Mouse (Mus musculus): Measurements from ENCODE around the gene Slc24a4. TPM values are rescaled to one million over a fixed set of nuclear protein-coding genes. Genes with fewer than 3 reads are reported as not detected.
A peak's percentile ranks its signal among the peaks of the same experiment; 100 is the strongest.

Gene Slc24a4
- polyA plus RNA-seq, 1 experiment from 2014 or later: 0.35 TPM

- Histone ChIP-seq H3K36me3 (ENCODE audit: insufficient read depth, low read length) (no peaks in the 10 kb centered on the region), H3K4me2 (replicated peaks; ENCODE audit: low read depth, low read length) (no peak overlapping the region), H3K4me1 (ENCODE audit: insufficient read depth, low read length) (peaks cover 17% of the 10 kb centered on the region), H3K27ac (ENCODE audit: low read length) (no peak overlapping the region), H3K9ac (replicated peaks; ENCODE audit: low read length) (no peak overlapping the region), H3K27me3 (ENCODE audit: insufficient read depth, low read length) (no peaks in the 10 kb centered on the region), H3K4me3 (ENCODE audit: low read length) (no peak overlapping the region), H3K9me3 (ENCODE audit: low read length) (no peaks in the 10 kb centered on the region)
- 86% methylated on average over 4 of the region's 4 CpGs for WGBS
- no peak for ATAC-seq (ENCODE audit: low FRiP score, low TSS enrichment)
Measured at GRCm38 (mm10) chr12:102296967-102297366, 168.4 kb downstream of the Slc24a4 start.

GRCm38 (mm10) chr12:102299209-102299608 lies 170.7 kb downstream of the Slc24a4 start:
- H3K4me3 ChIP-seq (ENCODE audit: low read length): no peak overlapping the region
- H3K9ac ChIP-seq (replicated peaks; ENCODE audit: low read length): no peak overlapping the region
- H3K27ac ChIP-seq (ENCODE audit: low read length): no peak overlapping the region
- no peaks in the 10 kb centered on the region for H3K9me3 ChIP-seq (ENCODE audit: low read length)
- no peak overlapping the region for H3K4me2 ChIP-seq (replicated peaks; ENCODE audit: low read depth, low read length)
- no peak for ATAC-seq (ENCODE audit: low FRiP score, low TSS enrichment)
- H3K36me3 ChIP-seq (ENCODE audit: insufficient read depth, low read length): no peaks in the 10 kb centered on the region
- WGBS: 56% methylated on average over 5 of the region's 5 CpGs
- no peaks in the 10 kb centered on the region for H3K27me3 ChIP-seq (ENCODE audit: insufficient read depth, low read length)
- peaks cover 24% of the 10 kb centered on the region for H3K4me1 ChIP-seq (ENCODE audit: insufficient read depth, low read length)

DNA sequence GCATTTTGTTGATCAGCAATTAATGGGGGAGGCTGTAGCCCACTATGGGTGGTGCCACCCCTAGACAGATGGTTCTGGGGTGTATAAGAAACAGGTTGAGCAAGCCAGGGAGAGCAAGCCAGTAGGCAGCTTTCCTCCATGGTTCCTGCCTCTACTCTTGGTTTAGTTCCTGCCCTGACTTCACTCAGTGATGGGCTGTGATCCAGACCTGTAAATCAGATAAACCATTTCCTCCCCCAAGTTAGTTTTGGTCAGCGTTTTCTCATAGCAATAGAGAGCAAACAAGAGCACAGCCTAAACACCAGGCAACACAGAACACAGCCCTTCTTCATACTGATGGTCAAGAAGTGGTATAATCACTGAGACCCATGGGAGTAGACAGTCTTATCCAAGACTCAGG lies 173.1 kb downstream of the Slc24a4 start:
- H3K4me1 ChIP-seq (ENCODE audit: insufficient read depth, low read length): peaks cover 38% of the 10 kb centered on the region
- H3K27me3 ChIP-seq (ENCODE audit: insufficient read depth, low read length): no peaks in the 10 kb centered on the region
- H3K36me3 ChIP-seq (ENCODE audit: insufficient read depth, low read length): no peaks in the 10 kb centered on the region
- WGBS: 49% methylated on average over 1 of the region's 1 CpGs
- H3K27ac ChIP-seq (ENCODE audit: low read length): no peak overlapping the region
- H3K4me2 ChIP-seq (replicated peaks; ENCODE audit: low read depth, low read length): no peak overlapping the region
- H3K9ac ChIP-seq (replicated peaks; ENCODE audit: low read length): no peak overlapping the region
- no peaks in the 10 kb centered on the region for H3K9me3 ChIP-seq (ENCODE audit: low read length)
- ATAC-seq (ENCODE audit: low FRiP score, low TSS enrichment): no peak
- no peak overlapping the region for H3K4me3 ChIP-seq (ENCODE audit: low read length)

- H3K4me1 ChIP-seq (ENCODE audit: insufficient read depth, low read length): peaks cover 38% of the 10 kb centered on the region
- H3K36me3 ChIP-seq (ENCODE audit: insufficient read depth, low read length): no peaks in the 10 kb centered on the region
- no peak overlapping the region for H3K9ac ChIP-seq (replicated peaks; ENCODE audit: low read length)
- H3K4me3 ChIP-seq (ENCODE audit: low read length): no peak overlapping the region
- 69% methylated on average over 9 of the region's 9 CpGs for WGBS
- no peak; the same call in 1 of the 2 replicates for ATAC-seq (ENCODE audit: low FRiP score, low TSS enrichment)
- 0 out of 2 replicates have a peak overlapping the region, but pooled peaks have one; percentile 14 for H3K27ac ChIP-seq (ENCODE audit: low read length)
- H3K9me3 ChIP-seq (ENCODE audit: low read length): no peaks in the 10 kb centered on the region
- H3K27me3 ChIP-seq (ENCODE audit: insufficient read depth, low read length): no peaks in the 10 kb centered on the region
- H3K4me2 ChIP-seq (replicated peaks; ENCODE audit: low read depth, low read length): no peak overlapping the region
Measured at GRCm38 (mm10) chr12:102302322-102302721, 173.8 kb downstream of the Slc24a4 start.

- H3K36me3 ChIP-seq (ENCODE audit: insufficient read depth, low read length): no peaks in the 10 kb centered on the region
- H3K9me3 ChIP-seq (ENCODE audit: low read length): no peaks in the 10 kb centered on the region
- H3K4me1 ChIP-seq (ENCODE audit: insufficient read depth, low read length): peaks cover 43% of the 10 kb centered on the region
- no peak overlapping the region for H3K9ac ChIP-seq (replicated peaks; ENCODE audit: low read length)
- WGBS: 65% methylated on average over 4 of the region's 4 CpGs
- no peaks in the 10 kb centered on the region for H3K27me3 ChIP-seq (ENCODE audit: insufficient read depth, low read length)
- no peak overlapping the region for H3K27ac ChIP-seq (ENCODE audit: low read length)
- H3K4me2 ChIP-seq (replicated peaks; ENCODE audit: low read depth, low read length): no peak overlapping the region
- no peak overlapping the region for H3K4me3 ChIP-seq (ENCODE audit: low read length)
- peak; percentile 64 for ATAC-seq (ENCODE audit: low FRiP score, low TSS enrichment)
Measured at GRCm38 (mm10) chr12:102302831-102303351, 174.4 kb downstream of the Slc24a4 start.

DNA sequence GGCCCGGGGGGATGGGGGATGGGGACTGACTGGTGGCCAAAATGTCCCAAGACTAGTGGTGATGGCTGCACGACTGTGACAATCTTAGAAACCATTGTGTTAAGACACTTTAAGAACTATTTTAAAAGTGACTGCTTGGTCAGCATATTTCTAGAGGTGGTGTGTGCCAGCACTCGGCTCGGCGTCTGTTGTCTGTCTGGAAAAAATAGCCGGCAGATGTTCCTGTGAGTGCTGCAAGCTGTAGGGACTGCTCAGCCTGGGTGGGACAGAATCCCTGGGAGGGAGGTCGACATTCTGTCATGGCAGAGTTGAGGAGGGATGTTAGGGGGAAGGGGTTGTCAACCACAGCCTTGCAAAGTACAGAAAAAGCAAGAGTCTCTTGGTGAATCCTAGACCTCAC lies 175.3 kb downstream of the Slc24a4 start:
- Histone ChIP-seq H3K4me2 (replicated peaks; ENCODE audit: low read depth, low read length) (no peak overlapping the region), H3K27me3 (ENCODE audit: insufficient read depth, low read length) (no peaks in the 10 kb centered on the region), H3K27ac (ENCODE audit: low read length) (no peak overlapping the region), H3K36me3 (ENCODE audit: insufficient read depth, low read length) (no peaks in the 10 kb centered on the region), H3K9ac (replicated peaks; ENCODE audit: low read length) (no peak overlapping the region), H3K9me3 (ENCODE audit: low read length) (no peaks in the 10 kb centered on the region), H3K4me3 (ENCODE audit: low read length) (no peak overlapping the region), H3K4me1 (ENCODE audit: insufficient read depth, low read length) (peaks cover 53% of the 10 kb centered on the region)
- ATAC-seq (ENCODE audit: low FRiP score, low TSS enrichment): no peak
- WGBS: 43% methylated on average over 7 of the region's 7 CpGs

GRCm38 (mm10) chr12:102305069-102305836 lies 176.7 kb downstream of the Slc24a4 start:
- Histone ChIP-seq H3K27ac (ENCODE audit: low read length) (no peak overlapping the region), H3K36me3 (ENCODE audit: insufficient read depth, low read length) (0 out of 2 replicates have a peak, but pooled peaks cover 5% of the 10 kb centered on the region), H3K9ac (replicated peaks; ENCODE audit: low read length) (0 out of 2 replicates have a peak overlapping the region, but pooled peaks have one; percentile 31), H3K9me3 (ENCODE audit: low read length) (no peaks in the 10 kb centered on the region), H3K4me3 (ENCODE audit: low read length) (no peak overlapping the region), H3K4me1 (ENCODE audit: insufficient read depth, low read length) (peaks cover 55% of the 10 kb centered on the region), H3K27me3 (ENCODE audit: insufficient read depth, low read length) (no peaks in the 10 kb centered on the region), H3K4me2 (replicated peaks; ENCODE audit: low read depth, low read length) (no peak overlapping the region)
- WGBS: 33% methylated on average over 10 of the region's 10 CpGs
- no peak for ATAC-seq (ENCODE audit: low FRiP score, low TSS enrichment)

DNA sequence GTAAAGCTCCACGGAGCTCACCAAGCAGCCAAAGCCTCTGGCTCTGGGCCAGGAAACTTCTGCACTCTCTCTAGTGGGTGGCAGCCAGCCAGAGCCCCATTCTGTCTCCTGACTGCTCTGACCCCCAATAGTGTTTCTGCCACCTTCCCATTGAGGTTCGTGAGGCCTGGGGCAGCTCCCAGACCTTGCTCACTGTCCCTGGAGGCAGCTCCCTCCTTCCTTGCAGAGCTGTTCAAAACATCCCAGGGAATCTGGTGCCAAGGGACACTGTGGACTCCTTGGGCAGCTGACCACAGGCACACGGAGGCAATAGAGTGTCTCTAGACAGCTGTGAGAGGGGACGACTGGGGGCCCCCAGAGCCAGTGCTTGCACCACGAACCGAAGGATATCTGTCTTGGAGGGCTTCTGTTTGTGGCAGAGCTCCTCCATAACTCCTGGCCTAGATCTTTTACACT lies 179.5 kb downstream of the Slc24a4 start:
- ATAC-seq (ENCODE audit: low FRiP score, low TSS enrichment): peak; percentile 40
- Histone ChIP-seq H3K4me3 (ENCODE audit: low read length) (no peak overlapping the region), H3K27me3 (ENCODE audit: insufficient read depth, low read length) (no peaks in the 10 kb centered on the region), H3K27ac (ENCODE audit: low read length) (peak overlapping the region; percentile 43; the same call in 1 of the 2 replicates), H3K4me2 (replicated peaks; ENCODE audit: low read depth, low read length) (0 out of 2 replicates have a peak overlapping the region, but pooled peaks have one; percentile 10), H3K9me3 (ENCODE audit: low read length) (no peaks in the 10 kb centered on the region), H3K9ac (replicated peaks; ENCODE audit: low read length) (peak overlapping the region; percentile 38; the same call in 1 of the 2 replicates), H3K36me3 (ENCODE audit: insufficient read depth, low read length) (0 out of 2 replicates have a peak, but pooled peaks cover 8% of the 10 kb centered on the region), H3K4me1 (ENCODE audit: insufficient read depth, low read length) (peaks cover 47% of the 10 kb centered on the region)
- 20% methylated on average over 6 of the region's 6 CpGs for WGBS

- peak; percentile 81 for ATAC-seq (ENCODE audit: low FRiP score, low TSS enrichment)
- Histone ChIP-seq H3K27ac (ENCODE audit: low read length) (peak overlapping the region; percentile 43; the same call in 1 of the 2 replicates), H3K9ac (replicated peaks; ENCODE audit: low read length) (peak overlapping the region; percentile 38), H3K4me2 (replicated peaks; ENCODE audit: low read depth, low read length) (0 out of 2 replicates have a peak overlapping the region, but pooled peaks have one; percentile 10), H3K4me3 (ENCODE audit: low read length) (no peak overlapping the region), H3K36me3 (ENCODE audit: insufficient read depth, low read length) (0 out of 2 replicates have a peak, but pooled peaks cover 9% of the 10 kb centered on the region), H3K27me3 (ENCODE audit: insufficient read depth, low read length) (no peaks in the 10 kb centered on the region), H3K4me1 (ENCODE audit: insufficient read depth, low read length) (peaks cover 42% of the 10 kb centered on the region), H3K9me3 (ENCODE audit: low read length) (no peaks in the 10 kb centered on the region)
- 15% methylated on average over 16 of the region's 16 CpGs for WGBS
Measured at GRCm38 (mm10) chr12:102308457-102309011, 180.0 kb downstream of the Slc24a4 start.
